Mouse (Mus musculus) CH12.LX (cell line): ENCODE data around the gene Tmem164. TPM values are rescaled to one million over a fixed set of nuclear protein-coding genes. Genes with fewer than 3 reads are reported as not detected.

Experiments used
- DNase-seq: peaks from one replicate; pipeline ENCODE4 v3.0.0-alpha.2; 2013; ENCODE audit errors: extremely low read depth
- H3K27ac ChIP-seq: 2 replicates; pipeline ENCODE4 v1.5.1; 2012; ENCODE audit warnings: low read depth, mild to moderate bottlenecking, control low read depth, moderate library complexity; ENCODE audit not compliant: insufficient read depth
- H3K27me3 ChIP-seq: replicated peaks from 2 replicates; pipeline ENCODE3; 2012; ENCODE audit warnings: inconsistent platforms
- H3K36me3 ChIP-seq, 2 experiments: replicated peaks in 1 of 2; 2 replicates each; pipeline versions ENCODE3 to v1.6.1; 2012; ENCODE audit warnings: inconsistent platforms in 1 of 2, low read length in 1 of 2, mild to moderate bottlenecking in 1 of 2, mixed read lengths in 1 of 2, moderate library complexity in 1 of 2; ENCODE audit not compliant: control insufficient read depth in 1 of 2, insufficient read depth in 1 of 2
- H3K4me1 ChIP-seq, 2 experiments: 2 replicates each; pipeline ENCODE4 v1.6.1; 2012; ENCODE audit warnings: inconsistent platforms in 1 of 2, moderate library complexity in 1 of 2; ENCODE audit not compliant: insufficient read depth in 2 of 2, control insufficient read depth in 1 of 2
- H3K4me2 ChIP-seq: 2 replicates; pipeline ENCODE4 v1.6.1; 2012; ENCODE audit warnings: low read depth, mild to moderate bottlenecking, control low read depth; ENCODE audit not compliant: poor library complexity, insufficient read depth, severe bottlenecking
- H3K4me3 ChIP-seq, 3 experiments: fragments of 150-350 bp in 1 of 3; sonication (generic) in 1 of 3; replicated peaks in 1 of 3; 2 replicates each; pipeline versions ENCODE3 to v1.5.1; 2011 to 2012; ENCODE audit warnings: low read depth in 2 of 3, low read length in 2 of 3, mild to moderate bottlenecking in 2 of 3, moderate library complexity in 2 of 3, control low read depth in 1 of 3, improper control_type of control experiment in 1 of 3, inconsistent platforms in 1 of 3, mixed read lengths in 1 of 3; ENCODE audit not compliant: poor library complexity in 1 of 3
- H3K79me2 ChIP-seq: replicated peaks from 2 replicates; pipeline ENCODE4 v1.6.1; 2012; ENCODE audit warnings: mild to moderate bottlenecking, moderate library complexity; ENCODE audit not compliant: control insufficient read depth, poor library complexity, insufficient read depth, severe bottlenecking; ENCODE audit errors: extremely low read depth
- H3K9ac ChIP-seq: 2 replicates; pipeline ENCODE4 v1.6.1; 2012; ENCODE audit warnings: low read depth, mild to moderate bottlenecking, control low read depth, moderate library complexity; ENCODE audit not compliant: insufficient read depth
- H3K9me3 ChIP-seq: replicated peaks from 2 replicates; pipeline ENCODE3; 2012; ENCODE audit warnings: low read length, inconsistent platforms, mixed read lengths
- BHLHE40 ChIP-seq: IDR thresholded peaks from 2 replicates; pipeline ENCODE4 v1.6.1; 2011; ENCODE audit warnings: mild to moderate bottlenecking, low read depth, low read length, improper control_type of control experiment
- CHD1 ChIP-seq: IDR thresholded peaks from 2 replicates; pipeline ENCODE4 v1.6.1; 2012; ENCODE audit warnings: low read depth, low read length, improper control_type of control experiment, inconsistent platforms
- CHD2 ChIP-seq: IDR thresholded peaks from 2 replicates; pipeline ENCODE4 v1.6.1; 2011; ENCODE audit warnings: low read length, improper control_type of control experiment
- EP300 ChIP-seq: IDR thresholded peaks from 2 replicates; pipeline ENCODE4 v1.6.1; 2011; ENCODE audit warnings: low read length, improper control_type of control experiment
- ETS1 ChIP-seq: conservative IDR thresholded peaks from 2 replicates; pipeline ENCODE4 v1.6.1; 2012; ENCODE audit warnings: low read depth, mild to moderate bottlenecking, inconsistent platforms, low read length, improper control_type of control experiment, moderate library complexity
- GABPA ChIP-seq: IDR thresholded peaks from 2 replicates; pipeline ENCODE4 v1.6.1; 2012; ENCODE audit warnings: low read depth, low read length, improper control_type of control experiment, inconsistent platforms; ENCODE audit not compliant: insufficient replicate concordance
- HCFC1 ChIP-seq: IDR thresholded peaks from 2 replicates; pipeline ENCODE4 v1.6.1; 2012; ENCODE audit warnings: low read depth, mild to moderate bottlenecking, inconsistent platforms, low read length, improper control_type of control experiment
- IRF4 ChIP-seq: IDR thresholded peaks from 2 replicates; pipeline ENCODE4 v1.6.1; 2014; ENCODE audit warnings: low read depth, mild to moderate bottlenecking, inconsistent platforms, low read length, improper control_type of control experiment
- JUN ChIP-seq: IDR thresholded peaks from 2 replicates; pipeline ENCODE4 v1.6.1; 2011; ENCODE audit warnings: low read depth, mild to moderate bottlenecking, low read length, improper control_type of control experiment, moderate library complexity; ENCODE audit not compliant: insufficient read depth
- JUND ChIP-seq: conservative IDR thresholded peaks from 2 replicates; pipeline ENCODE4 v1.6.1; 2011; ENCODE audit warnings: low read depth, low read length, improper control_type of control experiment
- KAT2A ChIP-seq: IDR thresholded peaks from 2 replicates; pipeline ENCODE4 v1.6.1; 2012; ENCODE audit warnings: low read length, improper control_type of control experiment, inconsistent platforms; ENCODE audit not compliant: insufficient replicate concordance
- MAX ChIP-seq: IDR thresholded peaks from 2 replicates; pipeline ENCODE4 v1.6.1; 2011; ENCODE audit warnings: low read length, improper control_type of control experiment
- MAZ ChIP-seq: IDR thresholded peaks from 2 replicates; pipeline ENCODE4 v1.6.1; 2012; ENCODE audit warnings: low read depth, mild to moderate bottlenecking, inconsistent platforms, low read length, improper control_type of control experiment, moderate library complexity
- MEF2A ChIP-seq: IDR thresholded peaks from 2 replicates; pipeline ENCODE4 v1.6.1; 2014; ENCODE audit warnings: low read depth, mild to moderate bottlenecking, inconsistent platforms, low read length, improper control_type of control experiment, borderline replicate concordance
- MXI1 ChIP-seq: IDR thresholded peaks from 2 replicates; pipeline ENCODE4 v1.6.1; 2011; ENCODE audit warnings: mild to moderate bottlenecking, low read depth, low read length, improper control_type of control experiment
- NRF1 ChIP-seq: IDR thresholded peaks from 2 replicates; pipeline ENCODE4 v1.6.1; 2014; ENCODE audit warnings: low read depth, mild to moderate bottlenecking, inconsistent platforms, low read length, improper control_type of control experiment, moderate library complexity
- POLR2A ChIP-seq: IDR thresholded peaks from 2 replicates; pipeline ENCODE4 v1.6.1; 2011; ENCODE audit warnings: low read depth, mild to moderate bottlenecking, improper control_type of control experiment, low read length
- RCOR1 ChIP-seq: conservative IDR thresholded peaks from 2 replicates; pipeline ENCODE4 v1.6.1; 2012; ENCODE audit warnings: low read depth, mild to moderate bottlenecking, inconsistent platforms, low read length, improper control_type of control experiment
- SIN3A ChIP-seq: IDR thresholded peaks from 2 replicates; pipeline ENCODE4 v1.6.1; 2012; ENCODE audit warnings: low read length, improper control_type of control experiment, inconsistent platforms
- SMC3 ChIP-seq: IDR thresholded peaks from 2 replicates; pipeline ENCODE4 v1.6.1; 2011; ENCODE audit warnings: low read depth, low read length, improper control_type of control experiment
- TBP ChIP-seq: conservative IDR thresholded peaks from 2 replicates; pipeline ENCODE4 v1.6.1; 2011; ENCODE audit warnings: low read depth, low read length, improper control_type of control experiment
- TCF12 ChIP-seq: IDR thresholded peaks from 2 replicates; pipeline ENCODE4 v1.6.1; 2014; ENCODE audit warnings: low read depth, mild to moderate bottlenecking, inconsistent platforms, low read length, improper control_type of control experiment
- UBTF ChIP-seq: IDR thresholded peaks from 2 replicates; pipeline ENCODE4 v1.6.1; 2012; ENCODE audit warnings: low read depth, mild to moderate bottlenecking, inconsistent platforms, low read length, improper control_type of control experiment, moderate library complexity
- USF1 ChIP-seq: IDR thresholded peaks from 2 replicates; pipeline ENCODE4 v1.6.1; 2014; ENCODE audit warnings: low read depth, mild to moderate bottlenecking, inconsistent platforms, low read length, improper control_type of control experiment
- USF2 ChIP-seq: conservative IDR thresholded peaks from 2 replicates; pipeline ENCODE4 v1.6.1; 2011; ENCODE audit warnings: low read depth, low read length, improper control_type of control experiment
- ZC3H11A ChIP-seq: IDR thresholded peaks from 2 replicates; pipeline ENCODE4 v1.6.1; 2012; ENCODE audit warnings: low read depth, mild to moderate bottlenecking, inconsistent platforms, low read length, improper control_type of control experiment
- ZKSCAN1 ChIP-seq: IDR thresholded peaks from 2 replicates; pipeline ENCODE4 v1.6.1; 2012; ENCODE audit warnings: low read depth, inconsistent platforms, low read length, improper control_type of control experiment, borderline replicate concordance
- dilution Hi-C: fragments of 300-500 bp; cut with MboI; formaldehyde crosslinking; loops from 2 replicates; pipeline ENCODE4 v1.14.3; 2020; ENCODE audit warnings: low sequenced_read_pairs; ENCODE audit not compliant: extremely low pct_unique_long_range_greater_than_20kb, extremely low pct_ligation_motif_present
- in situ Hi-C: fragments of 300-500 bp; cut with MboI; formaldehyde crosslinking; loops from 3 replicates; pipeline ENCODE4 v1.14.3; 2019; ENCODE audit warnings: low sequenced_read_pairs, low pct_ligation_motif_present, low pct_unique_long_range_greater_than_20kb, mixed read lengths
- polyA plus RNA-seq: library from polyadenylated mRNA; unstranded; fragments of >175 nt; gene quantifications from 2 replicates; pipeline ENCODE4 v1.2.1, GENCODE M21; 2012; ENCODE audit warnings: low read depth; ENCODE audit not compliant: insufficient read length
- total RNA-seq, 2 experiments: library from RNA; depleted of rRNA; stranded (reverse); fragments of 300-350 nt in 1 of 2; fragments of >200 nt in 1 of 2; gene quantifications; 2 replicates each; pipeline ENCODE4 v1.2.3; 2012 to 2014

Gene Tmem164
- total and polyA plus RNA-seq, 3 experiments: 19.2 to 22.7 (median 21.5) TPM

DNA sequence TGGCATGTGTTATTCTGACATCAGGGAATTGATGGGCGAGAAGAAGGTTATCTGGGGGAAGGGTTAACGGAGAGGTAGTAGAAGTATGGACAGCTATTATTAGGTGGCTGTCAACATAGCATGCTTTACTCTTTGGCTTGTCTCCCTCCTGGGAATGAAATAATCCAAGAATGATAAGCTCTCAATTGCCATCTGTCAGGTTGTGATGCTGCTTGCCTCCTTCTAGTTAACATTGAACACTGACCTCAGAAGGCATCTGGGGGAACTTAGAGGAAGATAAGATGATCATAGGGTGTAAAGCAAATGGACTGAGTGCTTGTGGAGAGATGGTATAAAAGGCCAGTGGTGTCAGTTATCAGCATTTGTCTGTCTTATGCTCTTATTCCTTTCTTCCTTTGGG lies 44.4 kb downstream of the Tmem164 start:
- Histone ChIP-seq H3K79me2 (0 out of 2 replicates have a peak, but pooled peaks cover 2% of the 10 kb centered on the region), H3K36me3 (peaks cover 0 to 24% of the 10 kb centered on the region in 2 experiments), H3K4me1 (no peaks in the 10 kb centered on the region), H3K27ac (no peak overlapping the region), H3K4me2 (no peak overlapping the region), H3K4me3 (no peak overlapping the region), H3K27me3 (no peaks in the 10 kb centered on the region), H3K9me3 (no peaks in the 10 kb centered on the region), H3K9ac (no peak overlapping the region)
- TF ChIP-seq CHD1: no peak
- no peak for TF ChIP-seq ZC3H11A
- no peak for TF ChIP-seq SMC3
- no peak for TF ChIP-seq MXI1
- no peak for TF ChIP-seq JUN
- TF ChIP-seq CHD2: no peak
- no peak for TF ChIP-seq MAX
- no peak for TF ChIP-seq RCOR1
- TF ChIP-seq SIN3A: no peak
- no peak for TF ChIP-seq POLR2A
- no peak for TF ChIP-seq MAZ
- no peak for TF ChIP-seq ZKSCAN1
- no peak for TF ChIP-seq USF2
- TF ChIP-seq UBTF: no peak
- no peak for TF ChIP-seq JUND
- TF ChIP-seq USF1: no peak
- TF ChIP-seq TCF12: no peak
- no peak for TF ChIP-seq IRF4
- no peak for DNase-seq
- dilution Hi-C loops (no loop called here), in situ Hi-C loops (no loop called here)

DNA sequence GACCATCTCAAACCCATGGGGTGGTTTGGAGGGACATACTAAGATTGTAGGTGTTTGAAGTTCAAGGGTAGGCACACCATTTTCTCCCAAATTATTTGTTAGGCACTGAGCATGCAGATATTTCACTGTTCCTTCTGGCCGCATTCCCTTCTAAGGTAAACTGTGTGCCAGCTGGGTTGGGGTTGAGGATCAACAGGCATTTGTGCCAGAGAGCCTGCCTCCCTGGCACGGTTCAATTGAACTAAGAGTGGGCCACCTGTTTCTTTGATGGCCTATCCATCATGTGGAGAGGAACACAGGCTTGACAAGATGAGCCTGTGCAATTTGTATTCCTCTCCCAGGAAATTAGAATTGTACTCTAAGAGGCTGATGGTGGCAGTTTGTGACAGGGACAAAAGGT lies 45.1 kb downstream of the Tmem164 start:
- Histone ChIP-seq H3K4me3 (no peak overlapping the region), H3K9me3 (no peaks in the 10 kb centered on the region), H3K27me3 (no peaks in the 10 kb centered on the region), H3K36me3 (peaks cover 0 to 26% of the 10 kb centered on the region in 2 experiments), H3K4me1 (no peaks in the 10 kb centered on the region), H3K4me2 (no peak overlapping the region), H3K9ac (no peak overlapping the region), H3K27ac (no peak overlapping the region), H3K79me2 (0 out of 2 replicates have a peak, but pooled peaks cover 2% of the 10 kb centered on the region)
- in situ Hi-C loops (no loop called here), dilution Hi-C loops (no loop called here)
- no peak for DNase-seq
- TF ChIP-seq NRF1: no peak
- no peak for TF ChIP-seq EP300
- TF ChIP-seq BHLHE40: no peak
- no peak for TF ChIP-seq UBTF
- TF ChIP-seq KAT2A: no peak
- no peak for TF ChIP-seq ETS1
- no peak for TF ChIP-seq RCOR1
- TF ChIP-seq CHD2: no peak
- TF ChIP-seq MXI1: no peak
- TF ChIP-seq TBP: no peak
- TF ChIP-seq MEF2A: no peak
- no peak for TF ChIP-seq JUND
- no peak for TF ChIP-seq ZKSCAN1
- TF ChIP-seq ZC3H11A: no peak
- no peak for TF ChIP-seq GABPA
- no peak for TF ChIP-seq HCFC1
